12 mouse cellular contexts compared by ENCODE assay signal in genomic region chr5:144866923-144867322, GRCm38 (mm10).
DNase-seq lines count a peak whose midpoint lies in the region; ATAC-seq and TF ChIP-seq lines count a peak whose summit lies in the region.
"Had no signal": no experiment of that assay in that cellular context is flagged by ENCODE, and none has a peak within 500 bp of the region (broad histone marks: within the 10 kb centered on the region; RNA-seq: fewer than 3 reads in every experiment).

No protein-coding gene starts in this region.

- WGBS in forebrain, postnatal 0 days = 63% methylated on average over 8 of the region's 8 CpGs
- WGBS in forebrain, embryonic 10.5 days = 90% methylated on average over 8 of the region's 8 CpGs
- WGBS in limb, embryonic 11.5 days = 86% methylated on average over 8 of the region's 8 CpGs
- 93% methylated on average over 8 of the region's 8 CpGs for WGBS in limb, embryonic 10.5 days
- 94% methylated on average over 8 of the region's 8 CpGs for WGBS in midbrain, embryonic 10.5 days

- H3K4me2 ChIP-seq in forebrain, postnatal 0 days (ENCODE audit: low read depth) = no peak overlapping the region
- no peak overlapping the region for H3K4me2 ChIP-seq in limb, embryonic 11.5 days (ENCODE audit: low read depth, severe bottlenecking)
- H3K4me2 ChIP-seq: limb, embryonic 13.5 days; midbrain, embryonic 12.5 days had no signal

- H3K27ac ChIP-seq in forebrain, postnatal 0 days (ENCODE audit: low read depth, low read length) = no peak overlapping the region
- H3K27ac ChIP-seq in forebrain, embryonic 10.5 days = no peak overlapping the region
- H3K27ac ChIP-seq in limb, embryonic 11.5 days (replicated peaks; ENCODE audit: low read depth, low read length) = no peak overlapping the region
- H3K27ac ChIP-seq in limb, embryonic 10.5 days = no peak overlapping the region
- no peak overlapping the region for H3K27ac ChIP-seq in midbrain, embryonic 10.5 days (replicated peaks)
- H3K27ac ChIP-seq: limb, embryonic 13.5 days; midbrain, embryonic 12.5 days had no signal

- no peak overlapping the region for H3K9ac ChIP-seq in forebrain, postnatal 0 days
- no peak overlapping the region for H3K9ac ChIP-seq in limb, embryonic 11.5 days (ENCODE audit: low read length)
- H3K9ac ChIP-seq: limb, embryonic 13.5 days; midbrain, embryonic 12.5 days had no signal

- H3K4me3 ChIP-seq in forebrain, postnatal 0 days (ENCODE audit: low read depth, low read length) = no peak overlapping the region
- H3K4me3 ChIP-seq in forebrain, embryonic 10.5 days = no peak overlapping the region
- H3K4me3 ChIP-seq in limb, embryonic 11.5 days (ENCODE audit: low read depth, low read length) = no peak overlapping the region
- no peak overlapping the region for H3K4me3 ChIP-seq in limb, embryonic 10.5 days
- H3K4me3 ChIP-seq in midbrain, embryonic 10.5 days = no peak overlapping the region
- H3K4me3 ChIP-seq: limb, embryonic 13.5 days; midbrain, embryonic 12.5 days had no signal

- peak; percentile 45; the same call in 1 of the 2 replicates for ATAC-seq in forebrain, postnatal 0 days
- no peak for ATAC-seq in limb, embryonic 11.5 days (ENCODE audit: insufficient number of reproducible peaks, low FRiP score, low TSS enrichment, low read depth)

- no peaks in the 10 kb centered on the region for H3K27me3 ChIP-seq in forebrain, postnatal 0 days (ENCODE audit: insufficient read depth, low read length)
- H3K27me3 ChIP-seq in forebrain, embryonic 10.5 days (ENCODE audit: poor library complexity, severe bottlenecking) = no peaks in the 10 kb centered on the region
- H3K27me3 ChIP-seq in limb, embryonic 11.5 days (ENCODE audit: control insufficient read depth, insufficient read depth, low read length) = no peaks in the 10 kb centered on the region
- H3K27me3 ChIP-seq in limb, embryonic 10.5 days (ENCODE audit: low read depth, poor library complexity, severe bottlenecking) = no peaks in the 10 kb centered on the region
- no peaks in the 10 kb centered on the region for H3K27me3 ChIP-seq in midbrain, embryonic 10.5 days (ENCODE audit: low read depth, poor library complexity, severe bottlenecking)
- H3K27me3 ChIP-seq: limb, embryonic 13.5 days; midbrain, embryonic 12.5 days had no signal

- H3K9me3 ChIP-seq in forebrain, postnatal 0 days (ENCODE audit: low read length) = no peaks in the 10 kb centered on the region
- H3K9me3 ChIP-seq in forebrain, embryonic 10.5 days = no peaks in the 10 kb centered on the region
- no peaks in the 10 kb centered on the region for H3K9me3 ChIP-seq in limb, embryonic 11.5 days (ENCODE audit: control insufficient read depth, low read length)
- no peaks in the 10 kb centered on the region for H3K9me3 ChIP-seq in limb, embryonic 10.5 days (replicated peaks)
- H3K9me3 ChIP-seq in midbrain, embryonic 10.5 days (replicated peaks) = no peaks in the 10 kb centered on the region
- H3K9me3 ChIP-seq: limb, embryonic 13.5 days; midbrain, embryonic 12.5 days had no signal

- peak; percentile 26 for DNase-seq in forebrain, postnatal 0 days
- no peak for DNase-seq in forebrain, embryonic 10.5 days (ENCODE audit: extremely low spot score, low spot score)
- DNase-seq in limb, embryonic 11.5 days (ENCODE audit: low spot score) = peak; percentile 51
- no peak for DNase-seq in limb, embryonic 10.5 days (ENCODE audit: low spot score)
- peak; percentile 47 for DNase-seq in ES-CJ7 (ENCODE audit: low read depth, low spot score)
- DNase-seq in forelimb bud, embryonic 11.5 days (ENCODE audit: low read depth, low spot score) = peak; percentile 35
- DNase-seq in urinary bladder, postnatal 10 days (ENCODE audit: low spot score) = no peak
- DNase-seq in midbrain, embryonic 10.5 days (ENCODE audit: low spot score) = no peak
- DNase-seq: cerebellum, postnatal 36 days; heart, postnatal 10 days had no signal

- no peaks in the 10 kb centered on the region for H3K4me1 ChIP-seq in forebrain, postnatal 0 days (ENCODE audit: insufficient read depth)
- peaks cover 6% of the 10 kb centered on the region; the same call in 1 of the 2 replicates for H3K4me1 ChIP-seq in forebrain, embryonic 10.5 days
- no peaks in the 10 kb centered on the region for H3K4me1 ChIP-seq in limb, embryonic 11.5 days (ENCODE audit: control insufficient read depth, insufficient read depth, low read length)
- H3K4me1 ChIP-seq in limb, embryonic 10.5 days = peaks cover 19% of the 10 kb centered on the region
- no peaks in the 10 kb centered on the region for H3K4me1 ChIP-seq in midbrain, embryonic 10.5 days
- H3K4me1 ChIP-seq: midbrain, embryonic 12.5 days had no signal

- peak; percentile 55 for TF ChIP-seq CTCF in forebrain, postnatal 0 days (IDR thresholded peaks at IDR 0.05; ENCODE audit: low read depth)

- H3K36me3 ChIP-seq in forebrain, postnatal 0 days (ENCODE audit: insufficient read depth) = no peaks in the 10 kb centered on the region
- peaks cover 5% of the 10 kb centered on the region; the same call in 1 of the 2 replicates for H3K36me3 ChIP-seq in forebrain, embryonic 10.5 days (replicated peaks)
- no peaks in the 10 kb centered on the region for H3K36me3 ChIP-seq in limb, embryonic 11.5 days (ENCODE audit: control insufficient read depth, insufficient read depth, low read length)
- H3K36me3 ChIP-seq in limb, embryonic 10.5 days = no peaks in the 10 kb centered on the region
- peaks cover 4% of the 10 kb centered on the region for H3K36me3 ChIP-seq in midbrain, embryonic 10.5 days
- H3K36me3 ChIP-seq: limb, embryonic 13.5 days; midbrain, embryonic 12.5 days had no signal

Comparison
In these comparisons a context has a peak if more than half of its experiments do, and no peak if none do; other contexts are left out.
1. DNase-seq: peak in forebrain, postnatal 0 days (single experiment), limb, embryonic 11.5 days (single experiment), ES-CJ7 (single experiment) and forelimb bud, embryonic 11.5 days (single experiment); none in forebrain, embryonic 10.5 days (single experiment), limb, embryonic 10.5 days (single experiment), urinary bladder, postnatal 10 days (single experiment) and midbrain, embryonic 10.5 days (single experiment).